17 mouse cellular contexts compared by ENCODE assay signal in the genomic region with DNA sequence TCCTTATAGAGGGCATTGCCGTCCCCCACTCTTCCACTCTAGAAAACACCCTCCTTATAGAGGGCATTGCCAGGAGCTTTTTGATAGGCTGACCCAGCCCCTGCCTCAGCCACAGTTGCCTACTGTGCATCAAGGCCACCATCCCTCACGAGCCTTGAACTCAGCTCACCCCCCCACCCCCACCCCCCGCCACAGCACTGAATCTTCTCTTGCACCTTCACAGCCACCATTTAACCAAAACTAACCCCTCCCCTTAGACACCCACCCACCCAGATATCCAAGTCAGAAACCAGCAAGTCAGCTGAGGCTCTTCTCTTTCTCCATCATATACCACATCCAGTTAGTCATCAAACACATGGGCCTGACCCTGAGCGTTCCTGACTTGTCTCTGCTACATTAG.
"Had no signal": no experiment of that assay in that cellular context is flagged by ENCODE, and none has a peak within 500 bp of the region (broad histone marks: within the 10 kb centered on the region; RNA-seq: fewer than 3 reads in every experiment).

No protein-coding gene starts in this region.

- H3K36me3 ChIP-seq: limb, embryonic 12.5 days; limb, embryonic 15.5 days had no signal

- H3K4me2 ChIP-seq: kidney, embryonic 15.5 days; limb, embryonic 12.5 days; limb, embryonic 15.5 days; lung, embryonic 14.5 days; midbrain, embryonic 11.5 days had no signal

- H3K27me3 ChIP-seq: kidney, embryonic 15.5 days; limb, embryonic 12.5 days; limb, embryonic 15.5 days had no signal

- H3K9ac ChIP-seq: kidney, embryonic 15.5 days; limb, embryonic 12.5 days; limb, embryonic 15.5 days; liver, embryonic 14.5 days; lung, embryonic 14.5 days had no signal

- H3K4me1 ChIP-seq: limb, embryonic 12.5 days; limb, embryonic 15.5 days had no signal

- DNase-seq: kidney, adult 11 months; kidney, adult 8-10 months; kidney, postnatal 10 days; kidney, postnatal 36 days; left cerebral cortex, postnatal 4 days; lung, embryonic 14.5 days; lung, postnatal 36 days; midbrain, embryonic 14.5 days; thymus, adult 18-20 months; thymus, postnatal 36 days had no signal

- H3K9me3 ChIP-seq: kidney, embryonic 15.5 days; limb, embryonic 12.5 days; limb, embryonic 15.5 days; megakaryocyte, embryonic 14.5 days had no signal

- H3K27ac ChIP-seq: kidney, embryonic 15.5 days; limb, embryonic 12.5 days; limb, embryonic 15.5 days; liver, embryonic 14.5 days had no signal

- ATAC-seq: lung, postnatal 0 days had no signal

- H3K4me3 ChIP-seq: kidney, embryonic 15.5 days; limb, embryonic 12.5 days; limb, embryonic 15.5 days; megakaryocyte, embryonic 14.5 days had no signal
